Mouse (Mus musculus): ENCODE results near the gene Kdm8. TPM values are rescaled to one million over a fixed set of nuclear protein-coding genes. Genes with fewer than 3 reads are reported as not detected.

Kdm8 gene
- polyA plus RNA-seq (2012; ENCODE audit: low replicate concordance), result 3.1 and 4.4 TPM in 2 replicates

GRCm38 (mm10) chr7:125444464-125445401 lies at the start of gene Kdm8:
Gene Kdm8, plus strand, starts transcription at chr7:125444676.

GRCm38 (mm10) chr7:125490947-125491735 lies 46.7 kb downstream of the Kdm8 start, which contains the start of gene Nsmce1:
Gene Nsmce1, minus strand, starts transcription at chr7:125491596.

Other genes with a start within 250 kb of the Kdm8 start
- 11.6 and 12.2 TPM in 2 replicates for gene Nsmce1, start 46.9 kb downstream of the Kdm8 start, polyA plus RNA-seq (2012; ENCODE audit: low replicate concordance)
- gene Il4ra, start 107.4 kb downstream of the Kdm8 start, polyA plus RNA-seq (2012; ENCODE audit: low replicate concordance), result 90.0 and 123 TPM in 2 replicates
- gene Il21r, start 158.8 kb downstream of the Kdm8 start, polyA plus RNA-seq (2012; ENCODE audit: low replicate concordance), result 49.3 and 98.2 TPM in 2 replicates

All from hematopoietic multipotent progenitor cell, adult 10-12 weeks (in vitro differentiated cells).